Mouse (Mus musculus) MEL (cell line): ENCODE measurements around the gene Sorbs1.

ENCODE experiments used
- BHLHE40 ChIP-seq: IDR thresholded peaks from 2 replicates; pipeline ENCODE4 v1.6.1; 2012; ENCODE audit warnings: low read depth, mild to moderate bottlenecking, inconsistent platforms, low read length, improper control_type of control experiment, borderline replicate concordance
- CTCF ChIP-seq, 3 experiments: IDR thresholded peaks in 2 of 3; conservative IDR thresholded peaks in 1 of 3; 2 replicates each; pipeline ENCODE4 v1.5.1; 2011 to 2012; ENCODE audit warnings: low read length in 3 of 3, low read depth in 2 of 3, mild to moderate bottlenecking in 2 of 3, improper control_type of control experiment in 1 of 3, inconsistent platforms in 1 of 3, mixed read lengths in 1 of 3, moderate library complexity in 1 of 3; ENCODE audit not compliant: control insufficient read depth in 1 of 3, insufficient read depth in 1 of 3, poor library complexity in 1 of 3, severe bottlenecking in 1 of 3
- ELF1 ChIP-seq: IDR thresholded peaks from 2 replicates; pipeline ENCODE4 v1.6.1; 2014; ENCODE audit warnings: low read depth, mild to moderate bottlenecking, inconsistent platforms, low read length, improper control_type of control experiment, moderate library complexity
- GATA1 ChIP-seq: IDR thresholded peaks from 2 replicates; pipeline ENCODE4 v1.6.1; 2011; ENCODE audit warnings: low read depth, low read length, improper control_type of control experiment
- KAT2A ChIP-seq: conservative IDR thresholded peaks from 2 replicates; pipeline ENCODE4 v1.6.1; 2012; ENCODE audit warnings: low read depth, low read length, improper control_type of control experiment, inconsistent platforms
- MAX ChIP-seq: IDR thresholded peaks from 2 replicates; pipeline ENCODE4 v1.6.1; 2011; ENCODE audit warnings: low read length, improper control_type of control experiment
- MAZ ChIP-seq: IDR thresholded peaks from 2 replicates; pipeline ENCODE4 v1.6.1; 2012; ENCODE audit warnings: low read depth, mild to moderate bottlenecking, inconsistent platforms, low read length, improper control_type of control experiment
- NELFE ChIP-seq: IDR thresholded peaks from 2 replicates; pipeline ENCODE4 v1.6.1; 2011; ENCODE audit warnings: low read depth, low read length, improper control_type of control experiment
- POLR2A ChIP-seq, 2 experiments: IDR thresholded peaks; 2 replicates each; pipeline ENCODE4 v1.6.1; 2011 to 2012; ENCODE audit warnings: low read length in 2 of 2, mild to moderate bottlenecking in 2 of 2, control low read depth in 1 of 2, improper control_type of control experiment in 1 of 2, low read depth in 1 of 2, moderate library complexity in 1 of 2; ENCODE audit not compliant: control insufficient read depth in 1 of 2, insufficient read depth in 1 of 2, poor library complexity in 1 of 2
- POLR2AphosphoS5 ChIP-seq: IDR thresholded peaks from 2 replicates; pipeline ENCODE4 v1.6.1; 2012; ENCODE audit warnings: low read depth, borderline replicate concordance, mild to moderate bottlenecking, inconsistent platforms, low read length, moderate library complexity, mixed read lengths
- RAD21 ChIP-seq: IDR thresholded peaks from 2 replicates; pipeline ENCODE4 v1.6.1; 2011; ENCODE audit warnings: mild to moderate bottlenecking, low read depth, low read length, improper control_type of control experiment
- TAL1 ChIP-seq: IDR thresholded peaks from 2 replicates; pipeline ENCODE4 v1.6.1; 2012; ENCODE audit warnings: mild to moderate bottlenecking, inconsistent platforms, low read length, moderate library complexity, mixed read lengths
- USF2 ChIP-seq, 2 experiments: IDR thresholded peaks; 2 replicates each; pipeline ENCODE4 v1.6.1; 2011 to 2012; ENCODE audit warnings: improper control_type of control experiment in 2 of 2, low read length in 2 of 2, borderline replicate concordance in 1 of 2, inconsistent platforms in 1 of 2, low read depth in 1 of 2, mild to moderate bottlenecking in 1 of 2; ENCODE audit not compliant: insufficient read depth in 1 of 2
- ZNF384 ChIP-seq: IDR thresholded peaks from 2 replicates; pipeline ENCODE4 v1.6.1; 2012; ENCODE audit warnings: low read depth, mild to moderate bottlenecking, inconsistent platforms, low read length, improper control_type of control experiment

- no peak for TF ChIP-seq POLR2A (IDR thresholded peaks at IDR 0.05; ENCODE audit: control insufficient read depth in 1 of 2, insufficient read depth in 1 of 2, low read depth in 1 of 2, low read length in 2 of 2, poor library complexity in 1 of 2)
- no peak for TF ChIP-seq ZNF384
- no peak for TF ChIP-seq CTCF (IDR thresholded peaks at IDR 0.05 in 2 of 3, conservative IDR thresholded peaks at IDR 0.05 in 1 of 3; ENCODE audit: control insufficient read depth in 1 of 3, insufficient read depth in 1 of 3, low read depth in 2 of 3, low read length in 3 of 3, poor library complexity in 1 of 3, severe bottlenecking in 1 of 3)
- no peak for TF ChIP-seq POLR2AphosphoS5
- TF ChIP-seq GATA1: no peak
- no peak for TF ChIP-seq USF2 (IDR thresholded peaks at IDR 0.05; ENCODE audit: borderline replicate concordance in 1 of 2, insufficient read depth in 1 of 2, low read depth in 1 of 2, low read length in 2 of 2)
- no peak for TF ChIP-seq MAZ
- TF ChIP-seq ELF1: no peak
- no peak for TF ChIP-seq KAT2A
- TF ChIP-seq TAL1: no peak
- TF ChIP-seq MAX: no peak
- TF ChIP-seq BHLHE40: no peak
- TF ChIP-seq RAD21: no peak
- TF ChIP-seq NELFE: no peak
Observed at GRCm38 (mm10) chr19:40251115-40251514, 262.5 kb downstream of the Sorbs1 start.
